Mouse (Mus musculus) liver, postnatal 0 days (tissue): ENCODE measurements around the gene Clpx. TPM values are rescaled to one million over a fixed set of nuclear protein-coding genes. Genes with fewer than 3 reads are reported as not detected.
"Not testable (repeated sequence)": the region's sequence is repeated elsewhere in the genome, so short reads cannot be mapped to it uniquely, and the experiment has no call there.

Experiments used
- ATAC-seq: fragments of 200-750 bp; cut with Nextera tagmentation; 2 replicates; pipeline ENCODE4 v1.8.0; 2017; ENCODE audit warnings: mild to moderate bottlenecking, moderate library complexity
- DNase-seq: peaks from one replicate; pipeline ENCODE4 v3.0.0-alpha.2; 2016
- H3K27ac ChIP-seq: fragments of 300-500 bp; sonication (generic); 2 replicates; pipeline ENCODE4 v1.5.1; 2014; ENCODE audit warnings: antibody characterized with exemption, moderate library complexity, mild to moderate bottlenecking, low read depth
- H3K27me3 ChIP-seq: fragments of 300-500 bp; sonication (generic); 2 replicates; pipeline ENCODE4 v1.6.1; 2014; ENCODE audit warnings: low read length, control low read depth, mixed read lengths; ENCODE audit not compliant: insufficient read depth
- H3K36me3 ChIP-seq: fragments of 300-500 bp; sonication (generic); replicated peaks from 2 replicates; pipeline ENCODE4 v1.6.1; 2014; ENCODE audit warnings: mild to moderate bottlenecking, control low read depth, low read length, moderate library complexity, mixed read lengths; ENCODE audit not compliant: insufficient read depth
- H3K4me1 ChIP-seq: fragments of 300-500 bp; sonication (generic); 2 replicates; pipeline ENCODE4 v1.6.1; 2014; ENCODE audit warnings: antibody characterized with exemption, mild to moderate bottlenecking, control low read depth; ENCODE audit not compliant: insufficient read depth
- H3K4me2 ChIP-seq: fragments of 300-500 bp; sonication (generic); 2 replicates; pipeline ENCODE4 v1.6.1; 2014; ENCODE audit warnings: low read depth, mild to moderate bottlenecking, low read length, moderate library complexity, mixed read lengths
- H3K4me3 ChIP-seq: fragments of 300-500 bp; sonication (generic); 2 replicates; pipeline ENCODE4 v1.5.1; 2014; ENCODE audit warnings: low read depth, low read length
- H3K9ac ChIP-seq: fragments of 300-500 bp; sonication (generic); replicated peaks from 2 replicates; pipeline ENCODE4 v1.6.1; 2014; ENCODE audit warnings: mild to moderate bottlenecking, moderate library complexity
- H3K9me3 ChIP-seq: fragments of 300-500 bp; sonication (generic); 2 replicates; pipeline ENCODE4 v1.6.1; 2016; ENCODE audit warnings: mild to moderate bottlenecking, control low read depth, low read length, mixed read lengths
- CTCF ChIP-seq: sonication (generic); IDR thresholded peaks from 2 replicates; pipeline ENCODE4 v1.5.1; 2016; ENCODE audit warnings: antibody characterized with exemption, low read depth
- EP300 ChIP-seq: IDR thresholded peaks from 2 replicates; pipeline ENCODE4 v1.6.1; 2016; ENCODE audit warnings: antibody characterized with exemption, low read depth, mild to moderate bottlenecking
- WGBS: fragments of 180-500 bp; shearing (Covaris S2); extraction: QIAGEN DNeasy Blood & Tissue Kit; methylation state at CpG from one replicate; pipeline ENCODE4 v1.1.7; 2014; ENCODE audit not compliant: insufficient replicate concordance; 5-methylcytosine and 5-hydroxymethylcytosine counted together
- polyA plus RNA-seq: library from polyadenylated mRNA; unstranded; fragments of >200 nt; fragmentation: Nextera tagmentation; extraction: Ambion mirVana; gene quantifications from 2 replicates; pipeline ENCODE4 v1.2.1, GENCODE M21; 2015

The Clpx gene
- polyA plus RNA-seq, 1 experiment from 2014 or later, result 109 TPM

DNA sequence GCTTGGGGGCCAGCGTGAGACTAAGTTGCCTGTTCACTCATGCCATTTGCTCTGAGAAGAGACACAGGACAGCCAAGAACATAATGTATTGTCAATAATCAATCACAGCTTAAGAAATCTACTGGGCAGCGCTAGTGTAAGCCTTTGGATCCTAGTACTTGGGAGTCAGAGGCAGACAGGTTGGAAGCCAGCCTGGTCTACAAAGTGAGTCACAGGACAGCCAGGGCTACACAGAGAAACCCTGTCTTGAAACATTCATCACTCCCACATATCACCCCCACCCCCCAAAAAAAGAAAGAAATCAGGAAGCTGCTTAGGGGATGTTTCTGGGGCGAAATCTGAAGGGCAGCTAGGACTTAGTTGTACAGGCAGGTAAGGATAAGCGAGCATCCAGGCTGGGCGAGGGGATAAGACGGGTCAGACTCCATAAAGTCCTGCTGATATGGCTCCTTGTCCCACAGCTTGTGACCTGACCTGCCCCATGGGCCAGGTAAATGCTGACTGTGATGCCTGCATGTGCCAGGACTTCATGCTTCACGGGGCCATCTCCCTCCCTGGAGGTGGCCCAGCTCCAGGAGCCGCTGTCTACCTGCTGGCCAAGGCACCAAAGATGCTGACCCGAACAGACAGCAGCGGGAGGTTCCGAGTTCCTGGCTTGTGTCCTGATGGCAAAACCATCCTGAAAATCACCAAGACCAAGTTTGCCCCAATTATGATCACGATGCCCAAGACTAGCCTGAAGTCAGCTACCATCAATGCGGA lies 20.8 kb upstream of the Clpx start:
- Histone ChIP-seq H3K9me3 (no peaks in the 10 kb centered on the region), H3K36me3 (no peaks in the 10 kb centered on the region), H3K27me3 (no peaks in the 10 kb centered on the region), H3K4me2 (no peak overlapping the region), H3K4me3 (no peak overlapping the region), H3K9ac (no peak overlapping the region), H3K4me1 (no peaks in the 10 kb centered on the region), H3K27ac (no peak overlapping the region)
- no peak for TF ChIP-seq EP300
- TF ChIP-seq CTCF, result no peak
- 76% methylated on average over 13 of the region's 13 CpGs for WGBS
- ATAC-seq (no peak), DNase-seq (no peak)

DNA sequence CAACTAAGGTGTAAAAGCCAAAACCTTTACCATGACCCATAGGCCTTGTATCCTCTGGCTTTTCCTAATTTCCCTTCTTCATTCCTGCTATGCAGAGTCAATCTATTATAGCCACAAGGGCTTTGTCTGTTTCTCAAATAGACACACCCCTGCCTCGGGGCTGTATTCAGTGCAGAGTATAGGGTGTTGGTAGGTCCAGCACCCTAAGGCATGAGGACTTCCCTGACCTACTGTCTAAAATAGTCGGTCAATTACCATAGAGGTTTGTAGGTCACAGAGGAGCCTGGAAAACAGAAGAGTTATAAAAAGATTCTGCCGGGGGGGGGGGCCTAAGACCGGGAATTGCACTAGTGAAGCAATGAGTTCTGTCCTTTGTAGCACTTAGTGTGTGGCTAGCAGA lies 20.2 kb upstream of the Clpx start:
- Histone ChIP-seq H3K27me3 (no peaks in the 10 kb centered on the region), H3K4me2 (no peak overlapping the region), H3K36me3 (no peaks in the 10 kb centered on the region), H3K4me3 (no peak overlapping the region), H3K9me3 (no peaks in the 10 kb centered on the region), H3K4me1 (no peaks in the 10 kb centered on the region), H3K9ac (no peak overlapping the region), H3K27ac (no peak overlapping the region)
- TF ChIP-seq CTCF (no peak), EP300 (no peak)
- no peak for DNase-seq
- 84% methylated on average over 4 of the region's 4 CpGs for WGBS
- no peak for ATAC-seq

DNA sequence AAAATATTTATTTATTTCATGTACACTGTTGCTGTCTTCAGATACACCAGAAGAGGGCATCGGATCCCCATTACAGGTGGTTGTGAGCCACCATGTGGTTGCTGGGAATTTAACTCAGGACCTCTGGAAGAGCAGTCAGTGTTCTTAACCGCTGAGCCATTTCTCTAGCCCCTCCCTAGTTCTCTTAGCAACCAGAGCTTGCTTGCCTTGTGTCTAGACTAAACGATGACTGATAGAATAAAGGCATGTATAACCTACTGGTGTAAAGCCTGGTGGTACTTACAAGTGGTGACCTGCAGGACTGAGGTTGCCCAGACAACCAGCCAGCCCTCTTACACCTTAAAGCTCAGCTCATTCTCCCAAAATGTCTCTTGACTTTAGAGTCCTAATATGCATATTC lies 19.2 kb upstream of the Clpx start:
- H3K27me3 ChIP-seq, H3K9ac ChIP-seq, DNase-seq, H3K9me3 ChIP-seq, H3K4me3 ChIP-seq, H3K4me1 ChIP-seq, H3K36me3 ChIP-seq, H3K4me2 ChIP-seq, H3K27ac ChIP-seq, ATAC-seq: not testable (repeated sequence)
- WGBS, result 77% methylated on average over 3 of the region's 3 CpGs

DNA sequence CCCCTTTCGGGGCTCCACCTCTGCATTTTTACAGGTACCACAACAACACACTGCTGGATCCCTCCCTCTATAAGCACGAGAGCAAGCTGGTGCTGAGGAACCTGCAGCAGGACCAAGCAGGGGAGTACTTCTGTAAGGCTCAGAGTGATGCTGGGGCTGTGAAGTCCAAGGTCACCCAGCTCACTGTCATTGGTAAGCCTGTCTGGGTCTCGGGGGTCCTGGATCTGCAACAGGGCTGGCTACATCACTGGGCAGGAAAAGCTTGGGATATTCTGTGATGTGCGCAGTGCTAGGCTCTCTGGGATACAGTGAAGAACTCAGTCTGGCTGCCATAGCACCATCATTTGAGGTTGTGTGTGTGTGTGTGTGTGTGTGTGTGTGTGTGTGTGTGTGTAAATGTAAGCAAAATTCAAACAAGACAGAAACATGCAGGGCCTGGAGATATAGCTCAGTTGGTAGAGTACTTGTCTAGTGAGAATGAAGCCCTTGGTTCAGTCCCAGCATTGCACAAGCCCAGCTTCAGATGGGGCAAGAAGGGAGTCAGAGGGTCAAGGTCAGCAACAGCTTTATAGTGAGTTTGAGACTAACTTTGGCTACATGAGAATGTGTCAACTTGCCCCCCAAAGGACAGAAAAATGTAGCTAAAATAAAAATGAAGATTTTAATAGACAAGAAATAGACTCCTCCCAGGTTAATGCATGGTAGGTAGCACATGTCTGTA lies 18.1 kb upstream of the Clpx start:
- H3K27me3 ChIP-seq, result no peaks in the 10 kb centered on the region
- ATAC-seq, result peak; percentile 56; the same call in 1 of the 2 replicates
- no peak overlapping the region for H3K9ac ChIP-seq
- no peaks in the 10 kb centered on the region for H3K36me3 ChIP-seq
- 58% methylated on average over 4 of the region's 4 CpGs for WGBS
- TF ChIP-seq CTCF, result no peak
- no peak for TF ChIP-seq EP300
- no peak overlapping the region for H3K4me3 ChIP-seq
- no peak overlapping the region for H3K4me2 ChIP-seq
- H3K4me1 ChIP-seq, result no peaks in the 10 kb centered on the region
- H3K27ac ChIP-seq, result no peak overlapping the region
- no peaks in the 10 kb centered on the region for H3K9me3 ChIP-seq
- DNase-seq, result no peak

DNA sequence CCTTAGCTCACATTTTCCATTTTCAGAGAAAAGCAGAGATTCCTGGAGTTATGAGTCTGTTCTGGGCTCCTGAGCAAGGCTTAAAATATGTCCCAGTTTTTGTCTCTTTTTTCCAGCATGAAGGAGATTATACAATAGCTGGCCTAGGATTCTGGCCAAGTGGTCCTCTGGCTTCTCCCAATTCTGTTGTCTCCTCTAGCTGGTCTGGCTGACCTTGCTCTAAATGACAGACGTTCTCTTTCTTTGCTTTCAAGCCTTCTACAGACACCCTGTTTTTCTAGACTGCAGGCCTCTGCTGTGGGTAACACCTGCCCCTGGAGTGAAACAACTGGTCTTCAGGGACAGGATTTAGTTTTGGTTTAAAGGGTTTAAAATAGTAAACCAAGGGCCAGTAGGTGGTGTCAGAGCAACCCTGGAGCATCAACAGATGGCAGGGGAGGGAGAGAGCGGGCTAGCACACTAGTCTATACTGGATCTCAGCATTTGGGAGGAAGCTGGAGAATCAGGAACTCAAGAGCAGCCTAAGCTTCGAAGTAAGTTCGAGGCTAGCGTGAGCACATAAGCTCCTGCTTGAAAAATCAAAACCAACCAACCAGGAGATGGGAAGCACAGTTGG lies 12.4 kb upstream of the Clpx start:
- Histone ChIP-seq H3K36me3 (no peaks in the 10 kb centered on the region), H3K4me3 (no peak overlapping the region), H3K27me3 (no peaks in the 10 kb centered on the region), H3K9me3 (no peaks in the 10 kb centered on the region), H3K4me1 (0 out of 2 replicates have a peak, but pooled peaks cover 4% of the 10 kb centered on the region), H3K9ac (no peak overlapping the region), H3K27ac (no peak overlapping the region), H3K4me2 (no peak overlapping the region)
- DNase-seq, result no peak
- TF ChIP-seq EP300 (no peak), CTCF (peak; percentile 23)
- WGBS, result 67% methylated on average over 5 of the region's 5 CpGs
- ATAC-seq, result no peak

DNA sequence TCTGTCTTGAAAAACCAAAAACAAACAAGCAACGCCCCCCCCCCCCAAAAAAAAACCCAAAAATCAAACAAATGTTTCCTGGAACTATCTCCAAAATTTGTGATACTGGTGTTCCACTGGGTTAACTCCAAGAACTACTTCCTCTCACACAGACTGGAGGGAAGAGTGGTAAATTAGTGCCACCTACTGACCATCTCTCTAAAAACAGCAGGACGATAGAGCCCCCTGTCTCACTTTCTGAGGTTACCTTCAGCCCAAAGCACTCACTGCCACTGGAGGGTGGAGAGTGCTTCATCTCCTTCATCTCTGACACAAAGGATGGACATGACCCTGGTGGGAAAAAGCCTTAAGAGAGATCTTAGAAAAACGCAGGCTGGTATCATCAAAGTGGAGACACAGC lies 10.8 kb upstream of the Clpx start:
- TF ChIP-seq EP300 (no peak), CTCF (peak; percentile 78)
- DNase-seq (no peak), ATAC-seq (peak; percentile 50; the same call in 1 of the 2 replicates)
- Histone ChIP-seq H3K9ac (no peak overlapping the region), H3K36me3 (no peaks in the 10 kb centered on the region), H3K4me2 (no peak overlapping the region), H3K9me3 (no peaks in the 10 kb centered on the region), H3K4me3 (no peak overlapping the region), H3K27ac (no peak overlapping the region), H3K4me1 (0 out of 2 replicates have a peak, but pooled peaks cover 4% of the 10 kb centered on the region), H3K27me3 (no peaks in the 10 kb centered on the region)
- 7% methylated on average over 3 of the region's 3 CpGs for WGBS

DNA sequence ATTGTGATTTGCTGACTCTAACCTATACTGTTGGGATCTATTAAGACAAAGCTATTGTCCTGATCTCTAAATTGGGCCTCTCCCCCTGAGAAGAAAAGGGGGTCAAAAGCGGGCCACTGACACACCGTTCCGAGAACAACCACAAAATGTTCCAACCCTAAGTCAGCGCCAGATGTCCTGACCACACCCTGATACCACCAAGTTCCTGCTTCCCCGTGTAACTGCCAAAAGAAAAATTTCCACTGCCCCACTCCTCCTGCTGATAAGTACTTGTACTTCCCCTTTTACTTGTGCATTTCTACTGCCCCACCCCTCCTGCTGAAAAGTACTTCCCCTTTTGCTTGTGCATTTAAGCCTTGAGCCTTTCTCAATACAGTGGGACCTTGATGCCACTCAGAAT lies 5.8 kb upstream of the Clpx start:
- H3K4me3 ChIP-seq, H3K36me3 ChIP-seq, H3K9me3 ChIP-seq, H3K9ac ChIP-seq, H3K27ac ChIP-seq, H3K27me3 ChIP-seq, DNase-seq, ATAC-seq, H3K4me2 ChIP-seq: not testable (repeated sequence)
- WGBS, result 61% methylated on average over 5 of the region's 5 CpGs
- H3K4me1 ChIP-seq, result peaks cover 10% of the 10 kb centered on the region; the same call in 1 of the 2 replicates
